Mouse (Mus musculus): ENCODE measurements at regions not wholly inside any gene's neighbourhood (a gene's known extent, or its start where the extent isn't known, plus 50 kb on each side); places are given as distances from the start of the nearest gene placed in this dataset.

DNA sequence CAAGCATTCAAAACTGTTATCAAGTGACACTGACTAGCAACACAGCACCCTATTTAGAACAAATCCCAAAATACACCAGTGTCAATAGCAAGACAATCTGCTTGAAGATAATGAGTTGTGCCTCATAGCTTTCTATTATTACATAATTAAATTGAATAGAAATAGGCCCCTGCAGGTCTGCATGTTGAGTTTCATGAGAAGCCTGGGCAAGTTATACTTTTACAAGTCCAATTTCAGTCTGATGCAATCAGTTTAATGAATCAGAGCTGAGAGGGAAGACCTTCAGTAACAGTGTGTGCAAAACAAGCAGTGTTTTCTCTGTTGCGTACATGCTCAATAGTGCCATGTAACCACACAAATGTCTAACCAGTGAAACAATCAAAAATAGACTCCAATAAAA, 498.5 kb downstream of the Nfib start:
- TF ChIP-seq CTCF (IDR thresholded peaks at IDR 0.05) = no peak
- TF ChIP-seq EP300 (IDR thresholded peaks at IDR 0.05; ENCODE audit: insufficient read depth, low read depth, low read length) = no peak
- TF ChIP-seq POLR2A (IDR thresholded peaks at IDR 0.05; ENCODE audit: insufficient read depth, low read depth, low read length) = no peak
